Mouse (Mus musculus): Measurements from ENCODE around the gene Sco1. TPM values are rescaled to one million over a fixed set of nuclear protein-coding genes. Genes with fewer than 3 reads are reported as not detected.

The Sco1 gene
- polyA plus RNA-seq (2014; fragmentation: Nextera tagmentation; extraction: Ambion mirVana): 21.7 and 23.2 TPM in 2 replicates

- Histone ChIP-seq H3K27me3 (ENCODE audit: control insufficient read depth, insufficient read depth, low read length) (no peaks in the 10 kb centered on the region), H3K27ac (replicated peaks; ENCODE audit: low read depth, low read length) (peak within 1 kb of the TSS; percentile 51; the same call in 1 of the 2 replicates), H3K9me3 (ENCODE audit: control insufficient read depth, low read length) (no peaks in the 10 kb centered on the region), H3K9ac (ENCODE audit: low read length) (peak within 1 kb of the TSS; percentile 85), H3K4me1 (ENCODE audit: control insufficient read depth, insufficient read depth, low read length) (peaks cover 5% of the 10 kb centered on the region), H3K36me3 (ENCODE audit: control insufficient read depth, insufficient read depth, low read length) (no peaks in the 10 kb centered on the region; the same call in 1 of the 2 replicates), H3K4me2 (ENCODE audit: low read depth, severe bottlenecking) (peak within 1 kb of the TSS; percentile 67), H3K4me3 (ENCODE audit: low read depth, low read length) (peak within 1 kb of the TSS; percentile 99)
- ATAC-seq (ENCODE audit: insufficient number of reproducible peaks, low FRiP score, low TSS enrichment, low read depth) (peak; percentile 90), DNase-seq (ENCODE audit: low spot score) (peak; percentile 87)
- under 1% methylated on average over 50 of the region's 50 CpGs for WGBS
Observed at GRCm38 (mm10) chr11:67052321-67052952, at the start of gene Sco1, which contains the start of gene Adprm. TSS of gene Sco1 (plus strand) at chr11:67052670. TSS of gene Adprm (minus strand) at chr11:67052594.

GRCm38 (mm10) chr11:67002911-67003310, 49.6 kb upstream of the Sco1 start:
- no peak for DNase-seq (ENCODE audit: low spot score)
- Histone ChIP-seq H3K36me3 (ENCODE audit: control insufficient read depth, insufficient read depth, low read length) (no peaks in the 10 kb centered on the region), H3K9me3 (ENCODE audit: control insufficient read depth, low read length) (no peaks in the 10 kb centered on the region), H3K4me1 (ENCODE audit: control insufficient read depth, insufficient read depth, low read length) (no peaks in the 10 kb centered on the region), H3K27me3 (ENCODE audit: control insufficient read depth, insufficient read depth, low read length) (no peaks in the 10 kb centered on the region), H3K4me2 (ENCODE audit: low read depth, severe bottlenecking) (no peak overlapping the region), H3K4me3 (ENCODE audit: low read depth, low read length) (no peak overlapping the region), H3K9ac (ENCODE audit: low read length) (no peak overlapping the region), H3K27ac (replicated peaks; ENCODE audit: low read depth, low read length) (no peak overlapping the region)
- 70% methylated on average over 2 of the region's 2 CpGs for WGBS
- no peak for ATAC-seq (ENCODE audit: insufficient number of reproducible peaks, low FRiP score, low TSS enrichment, low read depth)

- ATAC-seq (ENCODE audit: insufficient number of reproducible peaks, low FRiP score, low TSS enrichment, low read depth) (no peak), DNase-seq (ENCODE audit: low spot score) (no peak)
- H3K9me3 ChIP-seq (ENCODE audit: control insufficient read depth, low read length): no peaks in the 10 kb centered on the region
- H3K4me2 ChIP-seq (ENCODE audit: low read depth, severe bottlenecking): no peak overlapping the region
- H3K9ac ChIP-seq (ENCODE audit: low read length): no peak overlapping the region
- no peaks in the 10 kb centered on the region for H3K36me3 ChIP-seq (ENCODE audit: control insufficient read depth, insufficient read depth, low read length)
- no peaks in the 10 kb centered on the region for H3K4me1 ChIP-seq (ENCODE audit: control insufficient read depth, insufficient read depth, low read length)
- WGBS: 86% methylated on average over 8 of the region's 8 CpGs
- H3K27me3 ChIP-seq (ENCODE audit: control insufficient read depth, insufficient read depth, low read length): no peaks in the 10 kb centered on the region
- no peak overlapping the region for H3K27ac ChIP-seq (replicated peaks; ENCODE audit: low read depth, low read length)
- no peak overlapping the region for H3K4me3 ChIP-seq (ENCODE audit: low read depth, low read length)
Observed at GRCm38 (mm10) chr11:67007961-67008360, 44.5 kb upstream of the Sco1 start.

GRCm38 (mm10) chr11:67008528-67008927, 43.9 kb upstream of the Sco1 start:
- H3K36me3 ChIP-seq (ENCODE audit: control insufficient read depth, insufficient read depth, low read length): no peaks in the 10 kb centered on the region
- no peak overlapping the region for H3K4me3 ChIP-seq (ENCODE audit: low read depth, low read length)
- H3K9ac ChIP-seq (ENCODE audit: low read length): no peak overlapping the region
- DNase-seq (ENCODE audit: low spot score) (no peak), ATAC-seq (ENCODE audit: insufficient number of reproducible peaks, low FRiP score, low TSS enrichment, low read depth) (no peak)
- no peaks in the 10 kb centered on the region for H3K4me1 ChIP-seq (ENCODE audit: control insufficient read depth, insufficient read depth, low read length)
- no peaks in the 10 kb centered on the region for H3K9me3 ChIP-seq (ENCODE audit: control insufficient read depth, low read length)
- H3K4me2 ChIP-seq (ENCODE audit: low read depth, severe bottlenecking): no peak overlapping the region
- no peak overlapping the region for H3K27ac ChIP-seq (replicated peaks; ENCODE audit: low read depth, low read length)
- no peaks in the 10 kb centered on the region for H3K27me3 ChIP-seq (ENCODE audit: control insufficient read depth, insufficient read depth, low read length)
- WGBS: 94% methylated on average over 4 of the region's 4 CpGs

GRCm38 (mm10) chr11:67010430-67010829, 42.0 kb upstream of the Sco1 start:
- Histone ChIP-seq H3K9me3 (ENCODE audit: control insufficient read depth, low read length) (no peaks in the 10 kb centered on the region), H3K4me1 (ENCODE audit: control insufficient read depth, insufficient read depth, low read length) (no peaks in the 10 kb centered on the region), H3K27me3 (ENCODE audit: control insufficient read depth, insufficient read depth, low read length) (no peaks in the 10 kb centered on the region), H3K27ac (replicated peaks; ENCODE audit: low read depth, low read length) (no peak overlapping the region), H3K4me3 (ENCODE audit: low read depth, low read length) (no peak overlapping the region), H3K4me2 (ENCODE audit: low read depth, severe bottlenecking) (no peak overlapping the region), H3K9ac (ENCODE audit: low read length) (no peak overlapping the region), H3K36me3 (ENCODE audit: control insufficient read depth, insufficient read depth, low read length) (no peaks in the 10 kb centered on the region)
- ATAC-seq (ENCODE audit: insufficient number of reproducible peaks, low FRiP score, low TSS enrichment, low read depth) (no peak), DNase-seq (ENCODE audit: low spot score) (no peak)
- WGBS: 9% methylated on average over 8 of the region's 8 CpGs

- Histone ChIP-seq H3K9ac (ENCODE audit: low read length) (no peak overlapping the region), H3K4me3 (ENCODE audit: low read depth, low read length) (no peak overlapping the region), H3K27ac (replicated peaks; ENCODE audit: low read depth, low read length) (no peak overlapping the region), H3K36me3 (ENCODE audit: control insufficient read depth, insufficient read depth, low read length) (no peaks in the 10 kb centered on the region), H3K4me1 (ENCODE audit: control insufficient read depth, insufficient read depth, low read length) (no peaks in the 10 kb centered on the region), H3K9me3 (ENCODE audit: control insufficient read depth, low read length) (no peaks in the 10 kb centered on the region), H3K27me3 (ENCODE audit: control insufficient read depth, insufficient read depth, low read length) (no peaks in the 10 kb centered on the region), H3K4me2 (ENCODE audit: low read depth, severe bottlenecking) (no peak overlapping the region)
- ATAC-seq (ENCODE audit: insufficient number of reproducible peaks, low FRiP score, low TSS enrichment, low read depth) (no peak), DNase-seq (ENCODE audit: low spot score) (no peak)
- 45% methylated on average over 4 of the region's 4 CpGs for WGBS
Observed at GRCm38 (mm10) chr11:67011635-67012034, 40.8 kb upstream of the Sco1 start.

GRCm38 (mm10) chr11:67017801-67018591, 34.5 kb upstream of the Sco1 start:
- Histone ChIP-seq H3K9ac (ENCODE audit: low read length) (no peak overlapping the region), H3K4me2 (ENCODE audit: low read depth, severe bottlenecking) (no peak overlapping the region), H3K27me3 (ENCODE audit: control insufficient read depth, insufficient read depth, low read length) (no peaks in the 10 kb centered on the region), H3K4me1 (ENCODE audit: control insufficient read depth, insufficient read depth, low read length) (0 out of 2 replicates have a peak, but pooled peaks cover 3% of the 10 kb centered on the region), H3K9me3 (ENCODE audit: control insufficient read depth, low read length) (no peaks in the 10 kb centered on the region), H3K27ac (replicated peaks; ENCODE audit: low read depth, low read length) (no peak overlapping the region), H3K4me3 (ENCODE audit: low read depth, low read length) (no peak overlapping the region), H3K36me3 (ENCODE audit: control insufficient read depth, insufficient read depth, low read length) (no peaks in the 10 kb centered on the region)
- ATAC-seq (ENCODE audit: insufficient number of reproducible peaks, low FRiP score, low TSS enrichment, low read depth): no peak
- WGBS: 9% methylated on average over 12 of the region's 12 CpGs
- no peak for DNase-seq (ENCODE audit: low spot score)

- 68% methylated on average over 7 of the region's 7 CpGs for WGBS
Observed at GRCm38 (mm10) chr11:67019711-67020475, 32.6 kb upstream of the Sco1 start.

More at GRCm38 (mm10) chr11:67019711-67020475, 32.6 kb upstream of the Sco1 start:
- DNase-seq (ENCODE audit: low spot score) (no peak), ATAC-seq (ENCODE audit: insufficient number of reproducible peaks, low FRiP score, low TSS enrichment, low read depth) (no peak)
- Histone ChIP-seq H3K9ac (ENCODE audit: low read length) (no peak overlapping the region), H3K9me3 (ENCODE audit: control insufficient read depth, low read length) (no peaks in the 10 kb centered on the region), H3K4me2 (ENCODE audit: low read depth, severe bottlenecking) (no peak overlapping the region), H3K27ac (replicated peaks; ENCODE audit: low read depth, low read length) (no peak overlapping the region), H3K4me1 (ENCODE audit: control insufficient read depth, insufficient read depth, low read length) (0 out of 2 replicates have a peak, but pooled peaks cover 3% of the 10 kb centered on the region), H3K36me3 (ENCODE audit: control insufficient read depth, insufficient read depth, low read length) (no peaks in the 10 kb centered on the region), H3K4me3 (ENCODE audit: low read depth, low read length) (no peak overlapping the region), H3K27me3 (ENCODE audit: control insufficient read depth, insufficient read depth, low read length) (no peaks in the 10 kb centered on the region)
